Mouse (Mus musculus) small intestine, adult 2 months (tissue): ENCODE results near the gene H3f3a.

Source experiments
- CTCF ChIP-seq: fragments of 200-500 bp; IDR thresholded peaks from 2 replicates; pipeline ENCODE4 v1.5.1; 2012; ENCODE audit warnings: low read depth, mild to moderate bottlenecking, control low read depth, inconsistent platforms, low read length, moderate library complexity, mixed read lengths; ENCODE audit not compliant: insufficient replicate concordance, insufficient read length; ENCODE audit errors: extremely low read depth
- POLR2A ChIP-seq: fragments of 200-500 bp; IDR thresholded peaks from 2 replicates; pipeline ENCODE4 v1.6.1; 2012; ENCODE audit warnings: low read depth, mild to moderate bottlenecking, control low read depth, inconsistent platforms, low read length, moderate library complexity

- TF ChIP-seq CTCF, result peak; percentile 13; the same call in 1 of the 2 replicates
- no peak for TF ChIP-seq POLR2A
Measured at GRCm38 (mm10) chr1:180793445-180794117, 20.2 kb downstream of the H3f3a start.
